Mouse (Mus musculus) heart, postnatal 4 days (tissue): ENCODE measurements around the gene Kif9. TPM values are rescaled to one million over a fixed set of nuclear protein-coding genes. Genes with fewer than 3 reads are reported as not detected.
A peak's percentile ranks its signal among the peaks of the same experiment; 100 is the strongest.

Source experiments
- DNase-seq: peaks from one replicate; pipeline ENCODE4 v3.0.0; 2021
- total RNA-seq, 2 experiments: library from RNA; stranded (reverse); gene quantifications; 2 replicates each; pipeline ENCODE4 v1.2.3; 2021

Kif9 gene
- total RNA-seq, 2 experiments from 2014 or later = 0.20 to 0.29 TPM

DNA sequence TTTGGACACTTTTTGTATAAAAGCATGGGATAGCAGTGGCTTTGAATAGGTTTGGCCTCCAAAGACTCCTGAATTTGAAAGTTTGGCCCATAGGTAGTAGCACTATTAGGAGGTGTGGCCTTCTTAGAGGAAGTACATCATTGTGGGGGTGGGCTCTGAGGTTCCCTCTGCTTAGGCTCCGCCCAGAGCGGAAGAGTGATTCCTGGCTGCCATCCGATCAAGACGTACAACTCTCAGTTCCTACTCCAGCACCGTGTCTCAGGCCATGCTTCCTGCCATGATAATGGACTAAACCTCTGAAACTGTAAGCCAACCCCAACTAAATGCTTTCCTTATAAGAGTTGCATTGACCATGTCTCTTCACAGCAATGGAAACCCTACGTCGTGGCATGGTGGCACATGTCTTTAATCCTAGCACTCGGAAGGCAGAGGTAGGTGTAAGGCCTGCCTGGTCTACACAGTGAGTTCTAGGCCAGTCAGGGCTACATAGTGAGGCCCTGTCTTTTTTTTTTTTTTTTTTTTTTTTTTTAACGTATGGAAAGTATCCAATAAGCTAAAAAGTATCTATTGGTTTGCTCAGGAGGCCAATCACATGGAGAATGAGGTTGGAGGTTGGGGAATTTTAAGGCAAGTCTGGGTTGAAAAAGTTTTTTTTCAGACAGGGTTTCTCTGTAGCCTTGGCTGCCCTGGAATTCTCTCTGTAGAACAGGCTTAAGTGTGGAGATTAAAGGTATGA is 52.4 kb downstream of the Kif9 start:
- no peak for DNase-seq

- no peak for DNase-seq
Measured at GRCm38 (mm10) chr9:110530650-110531049, 53.9 kb downstream of the Kif9 start.

DNA sequence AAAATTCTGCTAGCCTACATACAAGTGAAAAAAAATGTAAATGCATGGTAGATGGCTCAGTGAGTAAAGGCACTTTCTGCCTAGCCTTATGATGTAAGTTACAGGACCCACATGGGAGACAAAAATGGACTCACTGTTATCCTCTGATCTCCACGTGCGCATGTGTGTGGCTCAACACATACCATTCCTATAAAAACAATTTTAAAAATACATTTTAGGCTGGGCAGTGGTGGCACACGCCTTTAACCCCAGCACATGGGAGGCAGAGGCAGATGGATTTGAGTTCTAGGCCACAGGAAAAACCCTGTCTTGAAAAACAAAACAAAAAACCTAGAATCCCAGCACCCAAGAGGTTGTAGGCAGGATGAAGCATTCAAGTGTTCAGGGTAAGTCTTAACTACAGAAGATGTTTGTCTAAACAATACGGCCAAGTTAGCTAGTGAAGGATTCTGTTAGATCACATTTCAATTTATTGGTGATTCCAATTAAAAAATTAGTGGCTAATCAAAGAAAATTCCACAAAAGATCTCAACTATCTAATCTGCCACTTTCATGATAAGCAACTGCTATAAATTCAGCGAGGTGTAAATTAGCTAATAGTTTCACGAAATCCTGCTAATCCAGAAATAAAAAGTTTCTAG is 54.5 kb downstream of the Kif9 start:
- no peak for DNase-seq

DNA sequence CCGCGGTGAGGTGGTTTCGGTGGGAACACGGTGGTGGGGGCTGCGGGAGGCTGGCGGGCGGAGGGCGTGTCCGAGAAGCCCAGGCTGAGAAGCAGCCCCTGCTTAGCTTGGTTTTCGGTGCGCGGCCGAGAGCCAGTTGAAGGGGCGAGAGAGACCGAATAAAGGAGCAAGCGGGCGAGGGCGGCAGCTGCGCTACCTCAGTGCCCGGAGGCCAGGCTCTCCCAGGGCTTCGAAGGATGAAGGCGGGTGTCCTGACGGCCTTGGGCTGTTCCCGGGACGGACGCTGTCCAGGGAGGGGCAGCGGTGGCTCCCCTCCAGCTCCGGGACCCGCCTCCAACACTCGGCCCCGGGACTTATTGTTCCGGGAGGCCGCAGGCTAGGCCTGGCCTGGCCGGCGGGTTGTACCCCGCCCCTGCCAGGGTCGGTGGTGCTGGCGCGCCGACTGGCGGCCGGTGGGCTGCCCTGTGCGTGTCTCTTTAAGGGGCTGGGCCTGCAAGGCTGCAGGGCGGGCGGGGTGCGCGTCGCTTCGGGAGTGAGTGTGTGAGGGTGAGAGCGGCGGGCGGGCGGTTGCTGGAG is 55.2 kb downstream of the Kif9 start:
- DNase-seq = peak; percentile 97

GRCm38 (mm10) chr9:110532538-110533291 is 56.0 kb downstream of the Kif9 start, which contains the start of gene Setd2:
Gene Setd2 (plus strand): TSS chr9:110532597.
- DNase-seq = peak; percentile 73

DNA sequence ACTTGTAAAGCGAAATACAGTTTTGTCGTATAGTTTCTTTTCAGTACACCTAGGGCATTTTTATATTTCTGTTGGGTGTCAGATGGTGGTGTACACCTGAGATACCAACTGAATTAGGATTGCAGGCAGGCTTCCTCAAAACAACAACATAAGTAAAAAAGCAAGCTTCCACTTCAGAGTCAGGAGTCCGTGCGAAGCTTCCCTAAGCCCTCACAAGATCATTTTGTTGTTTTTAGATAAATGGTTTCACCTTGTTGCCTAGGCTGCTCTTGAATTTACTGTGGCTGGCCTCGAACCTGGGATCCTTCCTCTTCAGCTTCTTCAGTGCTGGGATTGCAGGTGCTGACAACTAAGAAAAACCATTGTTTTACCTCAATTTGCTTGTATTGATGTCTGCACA is 56.9 kb downstream of the Kif9 start:
- DNase-seq = no peak

DNA sequence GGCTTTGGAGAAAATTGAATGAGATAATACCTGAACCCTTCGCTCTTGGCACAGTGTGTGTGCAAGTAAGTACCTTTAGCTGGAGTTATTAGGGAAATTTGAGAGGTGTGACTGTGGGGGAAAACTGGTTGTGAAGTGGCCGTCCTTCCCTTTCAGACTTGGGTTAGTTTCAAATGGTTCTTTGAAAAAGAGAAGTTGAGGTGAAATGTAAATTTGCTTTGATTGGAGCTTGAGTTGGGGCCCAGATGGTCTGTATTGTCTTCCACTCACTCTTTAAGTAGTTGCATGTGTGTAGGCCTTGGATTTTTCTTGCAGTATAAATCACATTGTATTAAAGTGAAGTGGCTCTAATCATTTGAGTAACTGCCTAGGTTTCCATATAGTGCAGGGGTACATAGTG is 58.4 kb downstream of the Kif9 start:
- no peak for DNase-seq

DNA sequence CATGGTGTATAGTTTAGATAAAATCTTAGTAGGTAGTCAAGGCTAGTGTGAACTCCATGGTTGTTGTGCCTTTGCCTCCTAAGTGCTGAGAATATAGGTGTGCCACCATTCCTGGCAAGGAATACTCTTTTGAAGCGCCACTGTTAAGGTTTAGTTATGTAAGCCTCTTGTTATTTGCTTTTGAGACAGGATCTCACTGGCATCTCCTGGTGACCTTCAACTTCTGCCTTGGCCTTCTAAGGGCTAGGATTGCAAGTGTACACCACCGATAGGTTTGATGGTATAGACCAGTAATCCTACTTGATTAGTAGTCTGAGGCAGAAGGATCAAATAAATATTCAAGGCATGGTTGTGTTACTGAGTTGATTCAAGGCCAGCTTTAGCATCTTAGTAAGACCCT is 59.9 kb downstream of the Kif9 start:
- DNase-seq = no peak

- no peak for DNase-seq
Measured at GRCm38 (mm10) chr9:110538511-110538910, 61.8 kb downstream of the Kif9 start.

GRCm38 (mm10) chr9:110541988-110542387 is 65.2 kb downstream of the Kif9 start:
- DNase-seq = no peak

DNA sequence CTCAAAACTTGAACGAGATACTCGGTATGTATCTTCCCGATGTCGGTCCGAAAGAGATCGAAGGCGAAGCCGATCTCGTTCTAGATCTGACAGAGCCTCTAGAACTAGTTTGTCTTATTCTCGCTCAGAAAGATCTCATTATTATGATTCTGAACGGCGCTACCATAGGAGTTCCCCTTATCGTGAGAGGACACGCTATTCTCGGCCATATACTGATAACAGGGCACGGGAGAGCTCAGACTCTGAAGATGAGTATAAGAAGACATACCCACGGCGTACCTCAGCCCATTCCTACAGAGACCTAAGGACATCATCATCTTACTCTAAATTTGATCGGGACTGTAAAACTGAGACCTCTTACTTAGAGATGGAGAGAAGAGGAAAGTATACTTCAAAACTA is 71.5 kb downstream of the Kif9 start:
- no peak for DNase-seq

DNA sequence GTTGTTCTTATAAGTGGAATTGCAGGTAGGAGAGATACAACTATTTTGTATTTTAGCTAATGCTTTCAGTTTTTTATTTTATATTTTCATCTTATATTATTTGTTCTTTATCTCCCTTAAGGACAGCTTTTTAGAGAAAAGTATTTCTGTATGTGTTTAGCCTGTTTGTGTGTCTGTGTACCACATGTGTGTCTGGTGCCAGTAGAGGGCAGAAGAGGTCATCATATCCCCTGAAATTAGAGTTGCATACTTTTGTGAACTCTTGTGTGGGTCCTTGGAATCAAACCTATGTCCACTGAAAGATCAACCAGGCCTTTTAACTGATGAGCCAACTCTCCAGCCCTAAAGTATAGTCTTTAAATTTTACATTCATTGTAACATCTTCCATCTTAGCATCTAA is 91.6 kb downstream of the Kif9 start:
- DNase-seq = no peak

Other genes with a start within 250 kb of the Kif9 start
- gene Cspg5, start 233.2 kb upstream of the Kif9 start, total RNA-seq = 1 to 10 TPM; 1.9 TPM
- gene Elp6, start 171.8 kb upstream of the Kif9 start, total RNA-seq = 1 to 10 TPM; 5.8 to 6.4 TPM
- 10 to 100 TPM; 30.5 to 34.0 TPM for gene Scap, start 143.7 kb upstream of the Kif9 start, total RNA-seq
- gene Ptpn23, start 68.7 kb upstream of the Kif9 start, total RNA-seq = 10 to 100 TPM; 32.4 to 33.7 TPM
- gene Ngp, start 57.2 kb upstream of the Kif9 start, total RNA-seq = 1 to 10 TPM; 1.8 to 3.2 TPM
- gene Klhl18, start 264 bp upstream of the Kif9 start, total RNA-seq = 10 to 100 TPM; 11.2 to 12.9 TPM
- 10 to 100 TPM; 63.1 to 69.2 TPM for gene Setd2, start 55.6 kb downstream of the Kif9 start, total RNA-seq
- gene Nradd, start 147.5 kb downstream of the Kif9 start, total RNA-seq = 1 to 10 TPM; 4.2 to 4.6 TPM
- gene Nbeal2, start 177.2 kb downstream of the Kif9 start, total RNA-seq = 1 to 10 TPM; 7.4 to 8.6 TPM
- gene Ccdc12, start 179.5 kb downstream of the Kif9 start, total RNA-seq = 10 to 100 TPM; 79.8 to 88.6 TPM